Mouse (Mus musculus) macrophage (primary cell): ENCODE data around the gene Agfg2. TPM values are rescaled to one million over a fixed set of nuclear protein-coding genes. Genes with fewer than 3 reads are reported as not detected.
A peak's percentile ranks its signal among the peaks of the same experiment; 100 is the strongest.

Experiments
- H3K27ac ChIP-seq: fragments of 350-480 bp; formaldehyde crosslinking; 2 replicates; pipeline ENCODE4 v1.9.0; 2021
- H3K36me3 ChIP-seq: fragments of 350-480 bp; formaldehyde crosslinking; 2 replicates; pipeline ENCODE4 v1.9.0; 2021; ENCODE audit errors: inconsistent target
- H3K4me3 ChIP-seq: fragments of 350-480 bp; formaldehyde crosslinking; 2 replicates; pipeline ENCODE4 v1.9.0; 2021; ENCODE audit errors: inconsistent target
- H3K79me2 ChIP-seq: fragments of 350-480 bp; formaldehyde crosslinking; 2 replicates; pipeline ENCODE4 v1.9.0; 2021; ENCODE audit errors: inconsistent target
- WGBS: methylation state at CpG from one replicate; pipeline ENCODE4 v1.1.7; 2026; ENCODE audit warnings: inconsistent platforms; ENCODE audit not compliant: missing documents; 5-methylcytosine and 5-hydroxymethylcytosine counted together
- polyA plus RNA-seq: library from polyadenylated mRNA; stranded (reverse); fragments of 250-400 nt; gene quantifications from 3 replicates; pipeline ENCODE4 v1.2.4, GENCODE M21; 2018; ENCODE audit warnings: inconsistent platforms

Agfg2 gene
- polyA plus RNA-seq, 1 experiment from 2014 or later, result 12.1 TPM

GRCm38 (mm10) chr5:137671443-137672240 lies 12.9 kb downstream of the Agfg2 start:
- peak overlapping the region; percentile 88 for H3K27ac ChIP-seq
- no peak overlapping the region for H3K4me3 ChIP-seq
- 1% methylated on average over 9 of the region's 9 CpGs for WGBS
- H3K79me2 ChIP-seq, result peaks cover 70% of the 10 kb centered on the region
- H3K36me3 ChIP-seq, result peaks cover 9% of the 10 kb centered on the region; the same call in 1 of the 2 replicates

GRCm38 (mm10) chr5:137670240-137670639 lies 14.3 kb downstream of the Agfg2 start:
- H3K36me3 ChIP-seq, result peaks cover 16% of the 10 kb centered on the region; the same call in 1 of the 2 replicates
- H3K27ac ChIP-seq, result no peak overlapping the region
- 91% methylated on average over 1 of the region's 1 CpGs for WGBS
- H3K4me3 ChIP-seq, result no peak overlapping the region
- H3K79me2 ChIP-seq, result peaks cover 56% of the 10 kb centered on the region

- Histone ChIP-seq H3K36me3 (peaks cover 27% of the 10 kb centered on the region), H3K27ac (no peak overlapping the region)
Measured at GRCm38 (mm10) chr5:137668971-137669370, 15.6 kb downstream of the Agfg2 start.

GRCm38 (mm10) chr5:137663057-137663456 lies 21.5 kb downstream of the Agfg2 start:
- peaks cover 38% of the 10 kb centered on the region for H3K36me3 ChIP-seq
- 92% methylated on average over 9 of the region's 9 CpGs for WGBS
- no peak overlapping the region for H3K27ac ChIP-seq
- no peaks in the 10 kb centered on the region for H3K79me2 ChIP-seq
- H3K4me3 ChIP-seq, result no peak overlapping the region

More at GRCm38 (mm10) chr5:137668971-137669370, 15.6 kb downstream of the Agfg2 start:
- no peak overlapping the region for H3K4me3 ChIP-seq
- 91% methylated on average over 10 of the region's 10 CpGs for WGBS
- H3K79me2 ChIP-seq, result peaks cover 43% of the 10 kb centered on the region

- H3K79me2 ChIP-seq, result no peaks in the 10 kb centered on the region
- 95% methylated on average over 6 of the region's 6 CpGs for WGBS
- H3K27ac ChIP-seq, result no peak overlapping the region
- no peak overlapping the region for H3K4me3 ChIP-seq
- H3K36me3 ChIP-seq, result peaks cover 25% of the 10 kb centered on the region
Measured at GRCm38 (mm10) chr5:137660064-137660688, 24.4 kb downstream of the Agfg2 start.

- Histone ChIP-seq H3K79me2 (no peaks in the 10 kb centered on the region), H3K4me3 (no peak overlapping the region), H3K27ac (no peak overlapping the region), H3K36me3 (peaks cover 5% of the 10 kb centered on the region; the same call in 1 of the 2 replicates)
- 30% methylated on average over 5 of the region's 6 CpGs for WGBS
Measured at GRCm38 (mm10) chr5:137656977-137657376, 27.5 kb downstream of the Agfg2 start.

- Histone ChIP-seq H3K27ac (no peak overlapping the region), H3K4me3 (no peak overlapping the region), H3K36me3 (peaks cover 14% of the 10 kb centered on the region; the same call in 1 of the 2 replicates), H3K79me2 (no peaks in the 10 kb centered on the region)
- WGBS, result 81% methylated on average over 6 of the region's 7 CpGs
Measured at GRCm38 (mm10) chr5:137654746-137655145, 29.8 kb downstream of the Agfg2 start.

GRCm38 (mm10) chr5:137653366-137653765 lies 31.2 kb downstream of the Agfg2 start:
- no peak overlapping the region for H3K27ac ChIP-seq
- H3K79me2 ChIP-seq, result no peaks in the 10 kb centered on the region
- H3K36me3 ChIP-seq, result peaks cover 14% of the 10 kb centered on the region; the same call in 1 of the 2 replicates
- H3K4me3 ChIP-seq, result no peak overlapping the region
- 93% methylated on average over 10 of the region's 10 CpGs for WGBS

GRCm38 (mm10) chr5:137652474-137652873 lies 32.1 kb downstream of the Agfg2 start:
- WGBS, result 42% methylated on average over 3 of the region's 3 CpGs
- Histone ChIP-seq H3K36me3 (peaks cover 14% of the 10 kb centered on the region; the same call in 1 of the 2 replicates), H3K79me2 (no peaks in the 10 kb centered on the region), H3K27ac (no peak overlapping the region), H3K4me3 (no peak overlapping the region)

- H3K27ac ChIP-seq, result no peak overlapping the region
- H3K79me2 ChIP-seq, result no peaks in the 10 kb centered on the region
- 91% methylated on average over 16 of the region's 18 CpGs for WGBS
- peaks cover 9% of the 10 kb centered on the region; the same call in 1 of the 2 replicates for H3K36me3 ChIP-seq
- no peak overlapping the region for H3K4me3 ChIP-seq
Measured at GRCm38 (mm10) chr5:137649669-137650571, 34.6 kb downstream of the Agfg2 start.

GRCm38 (mm10) chr5:137649251-137649650 lies 35.3 kb downstream of the Agfg2 start:
- H3K36me3 ChIP-seq, result peaks cover 9% of the 10 kb centered on the region; the same call in 1 of the 2 replicates
- no peak overlapping the region for H3K27ac ChIP-seq
- 74% methylated on average over 4 of the region's 4 CpGs for WGBS
- no peaks in the 10 kb centered on the region for H3K79me2 ChIP-seq
- H3K4me3 ChIP-seq, result no peak overlapping the region

- Histone ChIP-seq H3K36me3 (peaks cover 9% of the 10 kb centered on the region; the same call in 1 of the 2 replicates), H3K27ac (no peak overlapping the region), H3K4me3 (no peak overlapping the region), H3K79me2 (no peaks in the 10 kb centered on the region)
- WGBS, result 81% methylated on average over 9 of the region's 9 CpGs
Measured at GRCm38 (mm10) chr5:137647827-137648601, 36.5 kb downstream of the Agfg2 start.

- Histone ChIP-seq H3K4me3 (no peak within 1 kb of the TSS), H3K36me3 (peaks cover 17% of the 10 kb centered on the region), H3K27ac (no peak within 1 kb of the TSS), H3K79me2 (no peaks in the 10 kb centered on the region)
- 61% methylated on average over 11 of the region's 11 CpGs for WGBS
Measured at GRCm38 (mm10) chr5:137645652-137646091, 38.9 kb downstream of the Agfg2 start, which contains the start of gene Irs3. Gene Irs3 (minus strand): TSS chr5:137645714.
